Mouse (Mus musculus) liver, adult 2 months (tissue): ENCODE results near the gene Ctdspl.

Experiments
- CTCF ChIP-seq: fragments of 200-500 bp; IDR thresholded peaks from 2 replicates; pipeline ENCODE4 v1.5.1; 2011; ENCODE audit warnings: low read depth, low read length, control low read depth
- POLR2A ChIP-seq: fragments of 200-500 bp; IDR thresholded peaks from 2 replicates; pipeline ENCODE4 v1.6.1; 2011; ENCODE audit warnings: low read length, control low read depth; ENCODE audit not compliant: insufficient read depth; ENCODE audit errors: extremely low read depth

GRCm38 (mm10) chr9:119027337-119027736 is 101.1 kb downstream of the Ctdspl start:
- TF ChIP-seq CTCF (no peak), POLR2A (no peak)
